Mouse (Mus musculus) lung, postnatal 0 days (tissue): ENCODE results near the gene Tuba3a. TPM values are rescaled to one million over a fixed set of nuclear protein-coding genes. Genes with fewer than 3 reads are reported as not detected.

ENCODE experiments used
- ATAC-seq: fragments of 200-750 bp; cut with Nextera tagmentation; 2 replicates; pipeline ENCODE4 v1.8.0; 2017; ENCODE audit warnings: moderate library complexity
- DNase-seq: peaks from one replicate; pipeline ENCODE4 v3.0.0-alpha.2; 2016; ENCODE audit warnings: low spot score
- H3K27ac ChIP-seq: fragments of 300-500 bp; sonication (generic); 2 replicates; pipeline ENCODE4 v1.5.1; 2014; ENCODE audit warnings: antibody characterized with exemption, mild to moderate bottlenecking, low read length, mixed read lengths
- H3K27me3 ChIP-seq: fragments of 300-500 bp; sonication (generic); replicated peaks from 2 replicates; pipeline ENCODE4 v1.6.1; 2014; ENCODE audit warnings: low read length, mixed read lengths; ENCODE audit not compliant: insufficient read depth
- H3K36me3 ChIP-seq: fragments of 300-500 bp; sonication (generic); 2 replicates; pipeline ENCODE4 v1.6.1; 2014; ENCODE audit warnings: low read length, mixed read lengths; ENCODE audit not compliant: insufficient read depth
- H3K4me1 ChIP-seq: fragments of 300-500 bp; sonication (generic); 2 replicates; pipeline ENCODE4 v1.6.1; 2014; ENCODE audit warnings: antibody characterized with exemption, low read depth, low read length, mixed read lengths; ENCODE audit not compliant: insufficient read depth
- H3K4me2 ChIP-seq: fragments of 300-500 bp; sonication (generic); replicated peaks from 2 replicates; pipeline ENCODE4 v1.6.1; 2014; ENCODE audit warnings: low read depth, mild to moderate bottlenecking, low read length, moderate library complexity, mixed read lengths
- H3K4me3 ChIP-seq: fragments of 300-500 bp; sonication (generic); 2 replicates; pipeline ENCODE4 v1.5.1; 2014; ENCODE audit warnings: low read depth, low read length
- H3K9ac ChIP-seq: fragments of 300-500 bp; sonication (generic); replicated peaks from 2 replicates; pipeline ENCODE4 v1.6.1; 2014; ENCODE audit warnings: low read depth, mild to moderate bottlenecking
- H3K9me3 ChIP-seq: fragments of 300-500 bp; sonication (generic); 2 replicates; pipeline ENCODE4 v1.6.1; 2016; ENCODE audit warnings: low read length, mixed read lengths
- CTCF ChIP-seq: IDR thresholded peaks from 2 replicates; pipeline ENCODE4 v1.5.1; 2016; ENCODE audit warnings: antibody characterized with exemption, mild to moderate bottlenecking
- EP300 ChIP-seq: IDR thresholded peaks from 2 replicates; pipeline ENCODE4 v1.6.1; 2016; ENCODE audit warnings: antibody characterized with exemption, mild to moderate bottlenecking, control low read depth
- WGBS: fragments of 180-500 bp; shearing (Covaris S2); extraction: QIAGEN DNeasy Blood & Tissue Kit; methylation state at CpG from one replicate; pipeline ENCODE4 v1.1.7; 2014; 5-methylcytosine and 5-hydroxymethylcytosine counted together
- polyA plus RNA-seq: library from polyadenylated mRNA; unstranded; fragments of >200 nt; fragmentation: Nextera tagmentation; extraction: Ambion mirVana; gene quantifications from 2 replicates; pipeline ENCODE4 v1.2.1, GENCODE M21; 2015

Gene Tuba3a
- polyA plus RNA-seq, 1 experiment from 2014 or later: not detected

- no peaks in the 10 kb centered on the region for H3K36me3 ChIP-seq
- H3K9me3 ChIP-seq: no peaks in the 10 kb centered on the region
- ATAC-seq (no peak), DNase-seq (no peak)
- no peak overlapping the region for H3K4me2 ChIP-seq
- TF ChIP-seq CTCF (no peak), EP300 (no peak)
- no peaks in the 10 kb centered on the region for H3K27me3 ChIP-seq
- no peak overlapping the region for H3K9ac ChIP-seq
- H3K4me3 ChIP-seq: no peak overlapping the region
- WGBS: 65% methylated on average over 13 of the region's 13 CpGs
- H3K27ac ChIP-seq: no peak overlapping the region
- no peaks in the 10 kb centered on the region for H3K4me1 ChIP-seq
Measured at GRCm38 (mm10) chr6:125266091-125266490, 19.8 kb downstream of the Tuba3a start.

- WGBS: 29% methylated on average over 10 of the region's 10 CpGs
- no peak for ATAC-seq
Measured at GRCm38 (mm10) chr6:125265239-125265638, 20.6 kb downstream of the Tuba3a start.

GRCm38 (mm10) chr6:125264219-125264618, 21.6 kb downstream of the Tuba3a start:
- DNase-seq (no peak), ATAC-seq (no peak)
- Histone ChIP-seq H3K27ac (no peak overlapping the region), H3K4me1 (no peaks in the 10 kb centered on the region), H3K4me3 (no peak overlapping the region), H3K9me3 (no peaks in the 10 kb centered on the region), H3K4me2 (no peak overlapping the region), H3K36me3 (no peaks in the 10 kb centered on the region), H3K27me3 (no peaks in the 10 kb centered on the region), H3K9ac (no peak overlapping the region)
- 77% methylated on average over 9 of the region's 9 CpGs for WGBS
- TF ChIP-seq CTCF (no peak), EP300 (no peak)

More at GRCm38 (mm10) chr6:125265239-125265638, 20.6 kb downstream of the Tuba3a start:
- H3K9ac ChIP-seq: no peak overlapping the region
- no peak overlapping the region for H3K4me3 ChIP-seq
- H3K27me3 ChIP-seq: no peaks in the 10 kb centered on the region
- no peaks in the 10 kb centered on the region for H3K36me3 ChIP-seq
- no peak overlapping the region for H3K4me2 ChIP-seq
- H3K9me3 ChIP-seq: no peaks in the 10 kb centered on the region
- H3K4me1 ChIP-seq: no peaks in the 10 kb centered on the region
- TF ChIP-seq CTCF (no peak), EP300 (no peak)
- no peak overlapping the region for H3K27ac ChIP-seq
- DNase-seq: no peak

- ATAC-seq (no peak), DNase-seq (no peak)
- Histone ChIP-seq H3K27me3 (no peaks in the 10 kb centered on the region), H3K9me3 (no peaks in the 10 kb centered on the region), H3K4me2 (no peak overlapping the region), H3K36me3 (no peaks in the 10 kb centered on the region), H3K4me1 (no peaks in the 10 kb centered on the region), H3K27ac (no peak overlapping the region), H3K4me3 (no peak overlapping the region), H3K9ac (no peak overlapping the region)
- TF ChIP-seq CTCF (no peak), EP300 (no peak)
- 62% methylated on average over 10 of the region's 10 CpGs for WGBS
Measured at GRCm38 (mm10) chr6:125260006-125260555, 25.8 kb downstream of the Tuba3a start.

GRCm38 (mm10) chr6:125256222-125256966, 29.4 kb downstream of the Tuba3a start:
- DNase-seq (no peak), ATAC-seq (no peak)
- WGBS: 71% methylated on average over 8 of the region's 8 CpGs
- Histone ChIP-seq H3K27me3 (no peaks in the 10 kb centered on the region), H3K9me3 (no peaks in the 10 kb centered on the region), H3K36me3 (no peaks in the 10 kb centered on the region), H3K9ac (no peak overlapping the region), H3K4me2 (no peak overlapping the region), H3K4me3 (no peak overlapping the region), H3K4me1 (no peaks in the 10 kb centered on the region), H3K27ac (no peak overlapping the region)
- no peak for TF ChIP-seq EP300
- TF ChIP-seq CTCF: no peak

- Histone ChIP-seq H3K27me3 (no peaks in the 10 kb centered on the region), H3K4me2 (no peak overlapping the region), H3K27ac (no peak overlapping the region), H3K9me3 (no peaks in the 10 kb centered on the region), H3K9ac (no peak overlapping the region), H3K4me1 (no peaks in the 10 kb centered on the region), H3K4me3 (no peak overlapping the region), H3K36me3 (no peaks in the 10 kb centered on the region)
- DNase-seq (no peak), ATAC-seq (no peak)
- 82% methylated on average over 7 of the region's 7 CpGs for WGBS
- TF ChIP-seq EP300: no peak
- TF ChIP-seq CTCF: no peak
Measured at GRCm38 (mm10) chr6:125255516-125256044, 30.3 kb downstream of the Tuba3a start.
